Mouse (Mus musculus): ENCODE results near the gene Tspan32.
A peak's percentile ranks its signal among the peaks of the same experiment; 100 is the strongest.

Gene Tspan32

GRCm38 (mm10) chr7:143007599-143008369 is 2.9 kb downstream of the Tspan32 start:
- DNase-seq (ENCODE audit: low spot score): peak; percentile 93

GRCm38 (mm10) chr7:143008370-143008926 is 3.6 kb downstream of the Tspan32 start:
- DNase-seq (ENCODE audit: low spot score): peak; percentile 74

- peak; percentile 56 for DNase-seq (ENCODE audit: low spot score)
Measured at GRCm38 (mm10) chr7:143008996-143009665, 4.3 kb downstream of the Tspan32 start.

- DNase-seq (ENCODE audit: low spot score): no peak
Measured at GRCm38 (mm10) chr7:143009996-143010395, 5.2 kb downstream of the Tspan32 start.

GRCm38 (mm10) chr7:143011226-143011625 is 6.4 kb downstream of the Tspan32 start:
- no peak for DNase-seq (ENCODE audit: low spot score)

GRCm38 (mm10) chr7:143012230-143012875 is 7.5 kb downstream of the Tspan32 start:
- DNase-seq (ENCODE audit: low spot score): no peak

- peak; percentile 59 for DNase-seq (ENCODE audit: low spot score)
Measured at GRCm38 (mm10) chr7:143013420-143014178, 8.8 kb downstream of the Tspan32 start.

- DNase-seq (ENCODE audit: low spot score): no peak
Measured at GRCm38 (mm10) chr7:143014862-143015659, 10.2 kb downstream of the Tspan32 start.

- DNase-seq (ENCODE audit: low spot score): peak; percentile 83
Measured at GRCm38 (mm10) chr7:143015755-143016423, 11.0 kb downstream of the Tspan32 start.

- DNase-seq (ENCODE audit: low spot score): no peak
Measured at GRCm38 (mm10) chr7:143016424-143017142, 11.7 kb downstream of the Tspan32 start.

- no peak for DNase-seq (ENCODE audit: low spot score)
Measured at GRCm38 (mm10) chr7:143017181-143017580, 12.3 kb downstream of the Tspan32 start.

- no peak for DNase-seq (ENCODE audit: low spot score)
Measured at GRCm38 (mm10) chr7:143020040-143020439, 15.2 kb downstream of the Tspan32 start.

GRCm38 (mm10) chr7:143020764-143021163 is 15.9 kb downstream of the Tspan32 start:
- DNase-seq (ENCODE audit: low spot score): no peak

GRCm38 (mm10) chr7:143021356-143022164 is 16.7 kb downstream of the Tspan32 start:
- no peak for DNase-seq (ENCODE audit: low spot score)

- no peak for DNase-seq (ENCODE audit: low spot score)
Measured at GRCm38 (mm10) chr7:143023499-143023898, 18.7 kb downstream of the Tspan32 start.

GRCm38 (mm10) chr7:143024293-143024692 is 19.4 kb downstream of the Tspan32 start:
- DNase-seq (ENCODE audit: low spot score): no peak

- DNase-seq (ENCODE audit: low spot score): no peak
Measured at GRCm38 (mm10) chr7:143025496-143025895, 20.6 kb downstream of the Tspan32 start.

GRCm38 (mm10) chr7:143027196-143027595 is 22.4 kb downstream of the Tspan32 start:
- no peak for DNase-seq (ENCODE audit: low spot score)

- DNase-seq (ENCODE audit: low spot score): no peak
Measured at GRCm38 (mm10) chr7:143031816-143032215, 27.0 kb downstream of the Tspan32 start.

All from lung, postnatal 25 days (tissue).